Mouse (Mus musculus) midbrain, postnatal 0 days (tissue): Measurements from ENCODE around the gene Uck2. TPM values are rescaled to one million over a fixed set of nuclear protein-coding genes. Genes with fewer than 3 reads are reported as not detected.
A peak's percentile ranks its signal among the peaks of the same experiment; 100 is the strongest.

Experiments
- ATAC-seq: fragments of 200-750 bp; cut with Nextera tagmentation; 2 replicates; pipeline ENCODE4 v1.8.0; 2017; ENCODE audit warnings: moderate number of reproducible peaks, mild to moderate bottlenecking, moderate TSS enrichment, moderate library complexity; ENCODE audit not compliant: low FRiP score
- DNase-seq: peaks from one replicate; pipeline ENCODE4 v3.0.0-alpha.2; 2015; ENCODE audit warnings: low spot score
- H3K27ac ChIP-seq: fragments of 300-500 bp; sonication (generic); 2 replicates; pipeline ENCODE4 v1.5.1; 2014; ENCODE audit warnings: low read depth, mild to moderate bottlenecking, low read length, mixed read lengths
- H3K27me3 ChIP-seq: fragments of 300-500 bp; sonication (generic); 2 replicates; pipeline ENCODE4 v1.6.1; 2014; ENCODE audit warnings: low read length, control low read depth, mixed read lengths; ENCODE audit not compliant: insufficient read depth
- H3K36me3 ChIP-seq: fragments of 300-500 bp; sonication (generic); 2 replicates; pipeline ENCODE4 v1.6.1; 2014; ENCODE audit warnings: low read length, control low read depth, mixed read lengths; ENCODE audit not compliant: insufficient read depth
- H3K4me1 ChIP-seq: fragments of 300-500 bp; sonication (generic); 2 replicates; pipeline ENCODE4 v1.6.1; 2014; ENCODE audit warnings: mild to moderate bottlenecking, control low read depth, antibody characterized with exemption, low read length, mixed read lengths; ENCODE audit not compliant: insufficient read depth
- H3K4me2 ChIP-seq: fragments of 300-500 bp; sonication (generic); 2 replicates; pipeline ENCODE4 v1.6.1; 2014; ENCODE audit warnings: low read depth, mild to moderate bottlenecking, low read length, mixed read lengths; ENCODE audit not compliant: poor library complexity, severe bottlenecking
- H3K4me3 ChIP-seq: fragments of 300-500 bp; sonication (generic); 2 replicates; pipeline ENCODE4 v1.5.1; 2014; ENCODE audit warnings: low read depth, mild to moderate bottlenecking, low read length, moderate library complexity
- H3K9ac ChIP-seq: fragments of 300-500 bp; sonication (generic); replicated peaks from 2 replicates; pipeline ENCODE4 v1.6.1; 2014; ENCODE audit warnings: mild to moderate bottlenecking, low read length, moderate library complexity, mixed read lengths; ENCODE audit not compliant: poor library complexity, severe bottlenecking
- H3K9me3 ChIP-seq: fragments of 300-500 bp; sonication (generic); 2 replicates; pipeline ENCODE4 v1.6.1; 2016; ENCODE audit warnings: low read length, control low read depth
- CTCF ChIP-seq: IDR thresholded peaks from 2 replicates; pipeline ENCODE4 v1.5.1; 2016; ENCODE audit warnings: antibody characterized with exemption, mild to moderate bottlenecking
- WGBS: fragments of 180-500 bp; shearing (Covaris S2); extraction: QIAGEN DNeasy Blood & Tissue Kit; methylation state at CpG from one replicate; pipeline ENCODE4 v1.1.7; 2014; 5-methylcytosine and 5-hydroxymethylcytosine counted together
- polyA plus RNA-seq: library from polyadenylated mRNA; unstranded; fragments of >200 nt; fragmentation: Nextera tagmentation; extraction: Ambion mirVana; gene quantifications from 2 replicates; pipeline ENCODE4 v1.2.1, GENCODE M21; 2015
- total RNA-seq: library from RNA; depleted of rRNA; stranded (reverse); fragments of >200 nt; gene quantifications from 2 replicates; pipeline ENCODE4 v1.2.3, GENCODE M21; 2014; rRNA removed

The Uck2 gene
- total RNA-seq = 54.4 and 74.2 TPM in 2 replicates
- 32.7 and 42.7 TPM in 2 replicates for polyA plus RNA-seq

- WGBS = 0% methylated on average over 2 of the region's 2 CpGs
- ATAC-seq = no peak
Observed at GRCm38 (mm10) chr1:167285320-167285355, at the start of gene Uck2. Gene Uck2 (minus strand): TSS chr1:167285320.

GRCm38 (mm10) chr1:167331106-167331505 is 46.0 kb upstream of the Uck2 start:
- H3K27me3 ChIP-seq = no peaks in the 10 kb centered on the region

More at GRCm38 (mm10) chr1:167285320-167285355, at the start of gene Uck2:
- no peak for DNase-seq
- Histone ChIP-seq H3K27me3 (no peaks in the 10 kb centered on the region; the same call in 1 of the 2 replicates), H3K27ac (peak within 1 kb of the TSS; percentile 88), H3K4me1 (peaks cover 3% of the 10 kb centered on the region; the same call in 1 of the 2 replicates), H3K9me3 (no peaks in the 10 kb centered on the region), H3K9ac (peak within 1 kb of the TSS; percentile 84), H3K4me3 (peak within 1 kb of the TSS; percentile 92), H3K36me3 (no peaks in the 10 kb centered on the region), H3K4me2 (peak within 1 kb of the TSS; percentile 79)
- TF ChIP-seq CTCF = no peak

GRCm38 (mm10) chr1:167328776-167329175 is 43.7 kb upstream of the Uck2 start:
- H3K9me3 ChIP-seq = no peaks in the 10 kb centered on the region
- no peak for TF ChIP-seq CTCF
- H3K36me3 ChIP-seq = peaks cover 33% of the 10 kb centered on the region
- no peaks in the 10 kb centered on the region for H3K27me3 ChIP-seq
- WGBS = 87% methylated on average over 6 of the region's 6 CpGs
- H3K9ac ChIP-seq = no peak overlapping the region
- no peak overlapping the region for H3K27ac ChIP-seq
- H3K4me2 ChIP-seq = no peak overlapping the region
- H3K4me1 ChIP-seq = no peaks in the 10 kb centered on the region
- H3K4me3 ChIP-seq = no peak overlapping the region
- DNase-seq (no peak), ATAC-seq (no peak)

More at GRCm38 (mm10) chr1:167331106-167331505, 46.0 kb upstream of the Uck2 start:
- ATAC-seq (no peak), DNase-seq (no peak)
- Histone ChIP-seq H3K4me3 (no peak overlapping the region), H3K9me3 (no peaks in the 10 kb centered on the region), H3K4me2 (no peak overlapping the region), H3K36me3 (peaks cover 27% of the 10 kb centered on the region), H3K4me1 (no peaks in the 10 kb centered on the region), H3K27ac (no peak overlapping the region), H3K9ac (no peak overlapping the region)
- 91% methylated on average over 8 of the region's 8 CpGs for WGBS
- TF ChIP-seq CTCF = no peak

- H3K4me1 ChIP-seq = no peaks in the 10 kb centered on the region
- H3K36me3 ChIP-seq = peaks cover 26% of the 10 kb centered on the region
- H3K9ac ChIP-seq = no peak overlapping the region
- H3K27me3 ChIP-seq = no peaks in the 10 kb centered on the region
- no peak overlapping the region for H3K4me3 ChIP-seq
- TF ChIP-seq CTCF = no peak
- DNase-seq (no peak), ATAC-seq (no peak)
- H3K4me2 ChIP-seq = no peak overlapping the region
- no peaks in the 10 kb centered on the region for H3K9me3 ChIP-seq
- over 99% methylated on average over 6 of the region's 6 CpGs for WGBS
- no peak overlapping the region for H3K27ac ChIP-seq
Observed at GRCm38 (mm10) chr1:167321691-167322090, 36.6 kb upstream of the Uck2 start.

GRCm38 (mm10) chr1:167313220-167313619 is 28.1 kb upstream of the Uck2 start:
- Histone ChIP-seq H3K4me3 (no peak overlapping the region), H3K9me3 (no peaks in the 10 kb centered on the region), H3K36me3 (peaks cover 6% of the 10 kb centered on the region), H3K9ac (no peak overlapping the region), H3K27me3 (no peaks in the 10 kb centered on the region), H3K4me2 (no peak overlapping the region), H3K4me1 (no peaks in the 10 kb centered on the region; the same call in 1 of the 2 replicates), H3K27ac (no peak overlapping the region)
- DNase-seq (no peak), ATAC-seq (no peak)
- 92% methylated on average over 4 of the region's 4 CpGs for WGBS
- TF ChIP-seq CTCF = peak; percentile 54

- H3K4me1 ChIP-seq = no peaks in the 10 kb centered on the region; the same call in 1 of the 2 replicates
- H3K27ac ChIP-seq = no peak overlapping the region
- no peak for TF ChIP-seq CTCF
- H3K9me3 ChIP-seq = no peaks in the 10 kb centered on the region
- peaks cover 4% of the 10 kb centered on the region for H3K36me3 ChIP-seq
- H3K9ac ChIP-seq = no peak overlapping the region
- DNase-seq (no peak), ATAC-seq (no peak)
- no peak overlapping the region for H3K4me2 ChIP-seq
- no peaks in the 10 kb centered on the region for H3K27me3 ChIP-seq
- H3K4me3 ChIP-seq = no peak overlapping the region
Observed at GRCm38 (mm10) chr1:167312367-167312766, 27.2 kb upstream of the Uck2 start.
